Mouse (Mus musculus): Measurements from ENCODE around the gene Zbtb24. TPM values are rescaled to one million over a fixed set of nuclear protein-coding genes. Genes with fewer than 3 reads are reported as not detected.

The Zbtb24 gene
- 6.6 and 7.2 TPM in 2 replicates for polyA plus RNA-seq (2015; fragmentation: Nextera tagmentation; extraction: Ambion mirVana)

DNA sequence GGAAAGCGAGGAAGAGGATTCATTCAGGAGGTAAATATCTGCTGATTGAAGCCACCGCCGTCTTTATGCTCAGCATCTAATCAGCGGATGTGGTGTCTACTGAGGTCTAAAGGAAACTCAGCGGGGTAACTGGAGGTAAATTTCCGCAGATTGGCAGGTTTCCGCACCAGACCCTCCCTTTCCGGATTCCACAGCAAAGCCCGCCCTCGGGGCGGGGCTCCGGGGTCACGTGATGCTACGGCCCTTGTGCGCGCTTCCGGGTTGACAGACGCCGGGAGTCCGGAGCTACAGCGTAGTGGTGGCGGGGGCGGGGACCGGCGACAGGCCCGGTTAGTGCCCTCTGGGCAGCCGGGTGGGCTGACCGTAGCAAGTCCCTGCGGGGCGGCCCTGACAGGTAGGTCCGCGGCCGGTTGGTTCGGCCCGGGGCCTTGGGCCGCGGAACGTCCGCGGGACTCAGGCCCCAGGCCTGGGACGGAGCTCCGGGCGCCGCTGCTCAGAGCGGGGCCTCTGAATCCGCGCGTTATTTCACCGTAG lies at the start of gene Zbtb24:
Zbtb24 (plus strand) TSS at position 247 of the 534 bp plus-strand sequence.

DNA sequence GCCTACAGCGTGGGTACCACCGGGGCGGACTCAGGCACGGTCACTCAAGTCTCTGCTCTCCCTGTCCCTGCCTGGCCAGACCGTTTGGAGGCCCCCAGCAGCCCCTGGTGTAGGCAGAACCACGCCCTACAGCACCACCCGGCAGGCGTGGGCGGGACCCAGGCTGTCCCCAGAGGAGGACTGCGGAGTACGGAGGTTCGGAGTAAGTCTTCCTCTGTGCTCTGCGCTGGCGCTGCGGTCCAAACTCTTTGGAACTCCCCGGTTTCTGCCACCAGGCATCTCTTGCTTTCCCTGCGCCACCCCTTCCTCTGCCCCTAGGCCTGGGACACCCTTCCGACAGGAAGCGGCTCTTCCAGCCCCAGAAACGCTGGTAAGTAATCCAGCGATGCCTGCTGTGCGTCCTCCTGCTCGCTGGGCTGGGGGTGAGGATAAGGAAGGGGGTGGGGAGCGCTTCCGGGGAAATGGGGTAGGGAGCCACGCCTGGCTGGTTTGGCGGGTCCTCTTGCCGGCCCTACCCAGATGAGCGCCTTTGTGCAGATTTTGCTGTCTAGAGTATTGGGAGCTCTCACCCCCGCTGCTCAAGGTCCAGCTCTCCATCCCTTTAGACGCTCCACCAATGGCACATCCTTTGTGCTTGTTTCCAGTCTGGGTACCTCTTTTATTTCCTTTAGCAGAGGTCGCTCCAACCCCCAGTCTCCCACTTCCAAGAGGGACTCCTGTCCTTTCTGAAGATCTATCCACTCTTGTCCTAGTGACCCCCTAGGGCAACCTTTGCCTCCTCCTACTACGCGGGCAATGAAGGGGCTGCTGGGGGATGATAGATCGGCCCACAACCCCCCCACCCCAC lies 26.2 kb downstream of the Zbtb24 start, which contains the start of gene Mical1:
Mical1 (plus strand) TSS at position 144 of the 847 bp plus-strand sequence.

DNA sequence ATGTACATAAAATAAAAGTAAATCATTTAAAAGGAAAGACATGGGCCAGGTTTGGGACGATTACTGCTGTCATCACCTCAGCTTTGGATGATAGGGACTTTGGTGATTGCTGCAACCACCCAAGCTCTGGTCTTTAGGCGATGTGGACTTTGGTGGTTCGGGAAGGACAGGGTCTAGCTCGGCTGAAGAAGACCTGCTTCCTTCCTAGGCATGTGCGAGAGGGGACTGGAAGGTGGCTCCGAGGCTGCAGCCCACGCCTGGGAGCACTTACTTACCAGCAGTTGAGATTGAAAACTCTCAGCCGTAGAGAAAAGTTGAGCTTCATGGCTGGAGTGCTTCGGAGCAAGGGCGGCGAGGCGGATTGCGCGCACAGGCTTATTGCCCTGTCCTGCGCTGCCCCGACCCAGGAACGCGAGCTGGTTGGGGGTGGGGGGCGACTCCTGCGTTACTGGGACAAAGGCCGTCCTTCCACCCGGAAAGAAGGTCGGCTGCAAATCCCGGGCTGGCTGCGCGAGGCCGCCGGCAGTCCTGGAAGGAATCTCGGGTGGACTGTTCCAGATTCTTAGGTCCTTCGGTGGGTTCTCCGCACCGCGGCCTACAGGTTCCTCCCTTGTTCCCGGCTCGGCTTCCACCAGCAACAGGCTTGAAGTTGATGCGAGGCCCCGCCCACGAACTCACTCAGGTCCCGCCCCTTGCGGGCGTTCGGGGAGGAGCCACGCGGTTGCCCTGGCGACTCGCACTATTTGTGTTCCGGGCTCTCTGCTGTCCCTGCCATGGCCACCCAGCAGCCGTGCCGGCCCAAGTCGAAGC lies 39.7 kb downstream of the Zbtb24 start, which contains the start of the genes Smpd2 and Ppil6:
Smpd2 (minus strand) TSS at position 662 of the 810 bp plus-strand sequence.
Ppil6 (plus strand) TSS at position 732 of the 810 bp plus-strand sequence.

Other genes with a start within 250 kb of the Zbtb24 start
- 8.2 and 8.7 TPM in 2 replicates for gene Fig4, start 147.1 kb upstream of the Zbtb24 start, polyA plus RNA-seq (2015; fragmentation: Nextera tagmentation; extraction: Ambion mirVana)
- not detected in 2 replicates for gene Ak9, start 146.4 kb upstream of the Zbtb24 start, polyA plus RNA-seq (2015; fragmentation: Nextera tagmentation; extraction: Ambion mirVana)
- 14.9 and 16.0 TPM in 2 replicates for gene Mical1, start 25.9 kb downstream of the Zbtb24 start, polyA plus RNA-seq (2015; fragmentation: Nextera tagmentation; extraction: Ambion mirVana)
- gene Smpd2, start 40.0 kb downstream of the Zbtb24 start, polyA plus RNA-seq (2015; fragmentation: Nextera tagmentation; extraction: Ambion mirVana), result 25.6 and 27.6 TPM in 2 replicates
- gene Ppil6, start 40.1 kb downstream of the Zbtb24 start, polyA plus RNA-seq (2015; fragmentation: Nextera tagmentation; extraction: Ambion mirVana), result 0.37 and 0.63 TPM in 2 replicates
- 170 and 184 TPM in 2 replicates for gene Cd164, start 69.0 kb downstream of the Zbtb24 start, polyA plus RNA-seq (2015; fragmentation: Nextera tagmentation; extraction: Ambion mirVana)

Data from skeletal muscle tissue, postnatal 0 days (tissue).